Mouse (Mus musculus): Measurements from ENCODE around the gene Tmem179.

GRCm38 (mm10) chr12:112473777-112474176 lies 42.8 kb downstream of the Tmem179 start:
- TF ChIP-seq POLR2A (IDR thresholded peaks at IDR 0.05; ENCODE audit: extremely low read depth, insufficient read depth, low read length) (no peak), CTCF (IDR thresholded peaks at IDR 0.05; ENCODE audit: extremely low read depth, insufficient read depth, low read length) (peak; percentile 99)

All from cortical plate, adult 2 months (tissue).